Mouse (Mus musculus): ENCODE results near the gene Tacc2. TPM values are rescaled to one million over a fixed set of nuclear protein-coding genes. Genes with fewer than 3 reads are reported as not detected.

Gene Tacc2
- polyA plus RNA-seq, 1 experiment from 2014 or later: 17.3 TPM

DNA sequence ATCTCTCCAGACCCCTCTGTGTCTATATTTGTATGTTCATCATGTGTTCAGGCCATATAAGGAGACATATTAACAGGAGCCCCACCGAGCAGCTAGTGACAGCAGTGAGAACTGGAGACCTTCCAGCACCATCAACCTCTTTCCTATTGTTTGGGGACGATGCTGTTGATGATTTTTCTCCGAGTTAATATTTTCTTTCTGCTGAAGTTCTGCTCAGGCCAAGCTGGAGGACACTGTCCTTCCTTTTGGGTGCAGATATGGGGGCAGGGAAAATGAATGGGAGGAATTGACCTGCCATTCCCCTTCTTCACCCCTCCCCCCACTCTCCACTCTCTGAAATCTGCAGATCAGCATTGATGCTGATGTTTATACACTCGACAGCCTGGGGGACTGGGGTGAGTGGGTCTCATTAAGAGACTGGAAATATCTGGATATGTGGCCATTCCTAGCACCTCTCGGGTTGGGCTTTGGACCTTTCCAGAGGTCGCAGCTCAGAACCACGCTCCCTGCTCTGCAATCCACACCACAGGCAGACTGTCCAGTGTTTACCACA, 91.6 kb downstream of the Tacc2 start:
- Histone ChIP-seq H3K4me1 (replicated peaks; ENCODE audit: control insufficient read depth, insufficient read depth, low read length) (peaks cover 21% of the 10 kb centered on the region), H3K9me3 (ENCODE audit: control insufficient read depth, low read length) (peaks cover 3% of the 10 kb centered on the region; the same call in 1 of the 2 replicates), H3K27ac (ENCODE audit: low read depth, low read length) (0 out of 2 replicates have a peak overlapping the region, but pooled peaks have one; percentile 41), H3K4me3 (ENCODE audit: low read depth, low read length) (no peak overlapping the region), H3K4me2 (no peak overlapping the region), H3K27me3 (replicated peaks; ENCODE audit: control insufficient read depth, insufficient read depth, low read length) (no peaks in the 10 kb centered on the region), H3K9ac (ENCODE audit: low read depth, low read length) (no peak overlapping the region), H3K36me3 (ENCODE audit: control insufficient read depth, insufficient read depth, low read length) (no peaks in the 10 kb centered on the region; the same call in 1 of the 2 replicates)
- ATAC-seq (replicated peaks; ENCODE audit: low FRiP score) (0 out of 2 replicates have a peak, but pooled peaks have one; percentile 6), DNase-seq (ENCODE audit: low spot score) (no peak)
- 52% methylated on average over 7 of the region's 7 CpGs for WGBS

DNA sequence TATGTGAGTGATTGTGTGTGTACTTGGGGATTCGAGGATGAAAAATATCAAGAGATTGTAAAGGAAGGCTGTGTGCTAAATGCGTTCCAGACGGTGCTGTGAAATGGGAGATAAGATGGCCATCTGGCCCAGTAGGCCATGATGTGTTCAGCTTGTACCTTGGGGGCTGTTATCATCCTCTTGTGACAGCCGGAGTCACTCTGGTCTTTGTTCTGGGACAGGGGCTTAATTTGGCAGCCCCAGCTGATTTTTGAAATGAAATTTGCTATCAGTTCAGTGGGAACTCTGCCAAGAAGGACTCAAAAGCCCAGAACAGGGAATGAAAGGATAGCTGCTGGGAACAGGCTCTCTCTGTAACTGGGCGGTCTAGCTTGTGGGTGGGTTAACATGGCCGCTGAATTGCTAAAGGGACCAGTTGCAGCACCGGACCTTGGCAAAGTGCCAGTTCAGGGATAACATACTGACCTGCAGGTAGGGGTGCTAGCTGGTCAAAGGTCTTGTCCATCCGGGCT, 92.2 kb downstream of the Tacc2 start:
- DNase-seq (ENCODE audit: low spot score): no peak
- Histone ChIP-seq H3K27me3 (replicated peaks; ENCODE audit: control insufficient read depth, insufficient read depth, low read length) (no peaks in the 10 kb centered on the region), H3K36me3 (ENCODE audit: control insufficient read depth, insufficient read depth, low read length) (no peaks in the 10 kb centered on the region; the same call in 1 of the 2 replicates), H3K4me1 (replicated peaks; ENCODE audit: control insufficient read depth, insufficient read depth, low read length) (peaks cover 22% of the 10 kb centered on the region), H3K9me3 (ENCODE audit: control insufficient read depth, low read length) (peaks cover 2% of the 10 kb centered on the region; the same call in 1 of the 2 replicates), H3K9ac (ENCODE audit: low read depth, low read length) (no peak overlapping the region), H3K27ac (ENCODE audit: low read depth, low read length) (peak overlapping the region; percentile 41; the same call in 1 of the 2 replicates), H3K4me2 (no peak overlapping the region), H3K4me3 (ENCODE audit: low read depth, low read length) (no peak overlapping the region)
- 39% methylated on average over 8 of the region's 8 CpGs for WGBS
- 0 out of 2 replicates have a peak, but pooled peaks have one; percentile 22 for ATAC-seq (replicated peaks; ENCODE audit: low FRiP score)

DNA sequence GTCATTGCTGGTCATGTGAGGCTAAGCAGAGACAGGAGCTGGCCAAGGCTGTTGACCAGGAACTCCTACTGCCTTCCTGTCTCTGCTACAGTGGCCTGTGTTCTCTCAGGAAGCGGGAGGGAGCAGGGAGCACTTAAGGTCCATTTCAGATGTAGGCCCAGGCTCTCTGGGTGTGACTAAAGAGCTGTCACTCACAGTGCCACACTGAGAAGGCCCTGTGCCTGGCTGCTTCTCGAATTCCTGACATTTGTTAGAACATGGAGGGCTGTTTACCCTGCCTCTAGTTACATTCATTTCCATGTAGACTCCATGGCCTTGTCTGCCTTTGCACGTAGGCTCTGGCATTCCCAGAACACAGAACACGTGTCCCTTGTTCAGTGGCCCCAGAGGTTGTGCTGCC, 93.1 kb downstream of the Tacc2 start:
- Histone ChIP-seq H3K4me1 (replicated peaks; ENCODE audit: control insufficient read depth, insufficient read depth, low read length) (peaks cover 22% of the 10 kb centered on the region), H3K27me3 (replicated peaks; ENCODE audit: control insufficient read depth, insufficient read depth, low read length) (no peaks in the 10 kb centered on the region), H3K9me3 (ENCODE audit: control insufficient read depth, low read length) (no peaks in the 10 kb centered on the region; the same call in 1 of the 2 replicates), H3K27ac (ENCODE audit: low read depth, low read length) (peak overlapping the region; percentile 7; the same call in 1 of the 2 replicates), H3K9ac (ENCODE audit: low read depth, low read length) (no peak overlapping the region), H3K4me2 (no peak overlapping the region), H3K4me3 (ENCODE audit: low read depth, low read length) (no peak overlapping the region), H3K36me3 (ENCODE audit: control insufficient read depth, insufficient read depth, low read length) (no peaks in the 10 kb centered on the region; the same call in 1 of the 2 replicates)
- no peak for DNase-seq (ENCODE audit: low spot score)
- 71% methylated on average over 4 of the region's 4 CpGs for WGBS
- no peak for ATAC-seq (replicated peaks; ENCODE audit: low FRiP score)

DNA sequence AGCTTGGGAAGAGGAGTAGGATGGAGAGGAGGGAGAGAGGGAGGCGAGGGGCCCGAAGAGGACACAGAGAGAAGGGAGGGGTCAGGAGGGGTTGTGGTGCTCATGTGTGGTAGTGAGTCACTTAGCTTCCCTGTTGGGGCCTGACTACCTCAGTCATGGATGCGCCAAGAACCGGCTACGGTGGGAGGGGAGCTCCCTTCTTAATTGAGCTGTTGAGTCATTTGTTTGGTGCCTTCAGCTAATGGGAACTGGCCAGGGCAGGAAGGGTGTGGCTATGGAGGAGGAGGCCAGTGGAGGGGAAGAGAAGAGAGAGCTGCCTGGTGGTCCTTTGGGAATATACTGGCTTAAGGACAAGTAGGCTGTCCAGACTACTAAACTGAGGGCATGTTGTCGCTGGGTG, 94.1 kb downstream of the Tacc2 start:
- 61% methylated on average over 6 of the region's 6 CpGs for WGBS
- H3K27ac ChIP-seq (ENCODE audit: low read depth, low read length): no peak overlapping the region

DNA sequence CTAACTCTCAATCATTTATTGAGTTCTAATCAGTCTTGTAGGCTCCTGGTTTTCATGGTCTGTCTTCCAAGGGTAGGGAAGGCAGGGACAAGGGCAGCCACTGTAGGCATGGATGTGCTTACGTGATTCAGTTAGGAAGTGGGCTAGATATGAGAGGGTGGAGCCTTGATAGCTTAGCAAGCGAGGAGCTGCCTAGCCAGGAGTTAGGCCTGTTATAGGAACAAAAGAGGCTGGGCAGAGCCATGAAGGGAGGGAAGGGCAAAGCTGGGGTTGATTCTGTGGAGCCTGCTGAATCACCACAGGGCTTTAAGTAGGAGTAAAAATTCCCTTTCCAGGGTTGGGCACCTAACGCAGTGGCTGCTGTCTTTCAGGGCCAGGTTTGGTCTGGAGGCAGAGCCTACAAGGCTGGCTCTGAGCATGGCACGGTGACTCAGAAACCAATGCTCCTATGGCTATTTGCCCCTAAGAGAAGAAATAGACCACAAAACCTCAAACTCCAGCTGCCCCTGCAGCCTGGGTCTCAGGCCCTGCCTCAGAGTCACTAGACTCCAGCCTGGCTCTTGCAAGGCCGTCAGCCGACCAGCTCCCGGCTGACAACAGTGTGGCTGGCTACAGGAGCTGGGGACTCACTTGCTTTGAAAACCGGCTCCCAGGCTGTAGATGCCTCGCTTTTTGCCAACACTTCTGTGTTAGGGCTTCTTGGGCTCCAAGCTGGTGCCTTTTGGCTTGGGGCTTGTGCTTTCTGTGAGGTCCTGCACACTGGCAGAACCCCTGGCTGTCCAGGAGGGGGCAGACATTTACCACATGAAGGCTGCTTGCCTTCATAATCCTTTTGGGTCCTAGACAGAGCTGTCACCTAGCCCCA, 96.2 kb downstream of the Tacc2 start:
- no peaks in the 10 kb centered on the region; the same call in 1 of the 2 replicates for H3K36me3 ChIP-seq (ENCODE audit: control insufficient read depth, insufficient read depth, low read length)
- H3K4me3 ChIP-seq (ENCODE audit: low read depth, low read length): no peak overlapping the region
- no peaks in the 10 kb centered on the region for H3K9me3 ChIP-seq (ENCODE audit: control insufficient read depth, low read length)
- WGBS: 53% methylated on average over 9 of the region's 9 CpGs
- peaks cover 22% of the 10 kb centered on the region for H3K4me1 ChIP-seq (replicated peaks; ENCODE audit: control insufficient read depth, insufficient read depth, low read length)
- H3K4me2 ChIP-seq: no peak overlapping the region
- H3K27ac ChIP-seq (ENCODE audit: low read depth, low read length): no peak overlapping the region
- H3K9ac ChIP-seq (ENCODE audit: low read depth, low read length): no peak overlapping the region
- DNase-seq (ENCODE audit: low spot score) (no peak), ATAC-seq (replicated peaks; ENCODE audit: low FRiP score) (0 out of 2 replicates have a peak, but pooled peaks have one; percentile 40)
- no peaks in the 10 kb centered on the region for H3K27me3 ChIP-seq (replicated peaks; ENCODE audit: control insufficient read depth, insufficient read depth, low read length)

More for the DNA sequence above, 94.1 kb downstream of the Tacc2 start:
- Histone ChIP-seq H3K36me3 (ENCODE audit: control insufficient read depth, insufficient read depth, low read length) (no peaks in the 10 kb centered on the region; the same call in 1 of the 2 replicates), H3K4me1 (replicated peaks; ENCODE audit: control insufficient read depth, insufficient read depth, low read length) (peaks cover 22% of the 10 kb centered on the region), H3K27me3 (replicated peaks; ENCODE audit: control insufficient read depth, insufficient read depth, low read length) (no peaks in the 10 kb centered on the region), H3K9me3 (ENCODE audit: control insufficient read depth, low read length) (no peaks in the 10 kb centered on the region), H3K4me3 (ENCODE audit: low read depth, low read length) (no peak overlapping the region), H3K4me2 (no peak overlapping the region), H3K9ac (ENCODE audit: low read depth, low read length) (no peak overlapping the region)
- ATAC-seq (replicated peaks; ENCODE audit: low FRiP score) (no peak), DNase-seq (ENCODE audit: low spot score) (no peak)

DNA sequence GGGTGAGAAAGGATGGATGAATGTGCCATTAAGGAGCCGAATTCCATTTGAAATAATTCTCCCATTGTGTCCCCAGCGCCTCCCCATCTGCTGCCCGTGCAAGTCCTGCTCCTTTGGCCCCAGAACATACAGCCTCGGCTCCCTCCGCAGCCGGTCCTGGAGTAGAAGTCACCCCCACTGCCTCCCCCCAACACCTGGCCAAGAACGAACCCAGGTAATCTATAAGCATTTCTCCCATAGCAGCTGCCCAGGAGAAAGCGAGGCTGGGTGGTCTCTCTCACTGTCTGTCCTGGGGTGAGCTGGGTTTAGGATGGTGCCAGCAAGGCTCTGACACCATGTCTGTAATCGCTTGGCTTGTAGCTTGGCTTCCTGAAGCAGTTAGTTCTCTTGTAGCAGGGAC, 97.3 kb downstream of the Tacc2 start:
- DNase-seq (ENCODE audit: low spot score) (no peak), ATAC-seq (replicated peaks; ENCODE audit: low FRiP score) (no peak)
- H3K9ac ChIP-seq (ENCODE audit: low read depth, low read length): no peak overlapping the region
- no peaks in the 10 kb centered on the region; the same call in 1 of the 2 replicates for H3K36me3 ChIP-seq (ENCODE audit: control insufficient read depth, insufficient read depth, low read length)
- H3K4me1 ChIP-seq (replicated peaks; ENCODE audit: control insufficient read depth, insufficient read depth, low read length): peaks cover 14% of the 10 kb centered on the region
- 90% methylated on average over 9 of the region's 9 CpGs for WGBS
- no peaks in the 10 kb centered on the region for H3K9me3 ChIP-seq (ENCODE audit: control insufficient read depth, low read length)
- no peak overlapping the region for H3K27ac ChIP-seq (ENCODE audit: low read depth, low read length)
- no peak overlapping the region for H3K4me2 ChIP-seq
- H3K4me3 ChIP-seq (ENCODE audit: low read depth, low read length): no peak overlapping the region
- no peaks in the 10 kb centered on the region for H3K27me3 ChIP-seq (replicated peaks; ENCODE audit: control insufficient read depth, insufficient read depth, low read length)

DNA sequence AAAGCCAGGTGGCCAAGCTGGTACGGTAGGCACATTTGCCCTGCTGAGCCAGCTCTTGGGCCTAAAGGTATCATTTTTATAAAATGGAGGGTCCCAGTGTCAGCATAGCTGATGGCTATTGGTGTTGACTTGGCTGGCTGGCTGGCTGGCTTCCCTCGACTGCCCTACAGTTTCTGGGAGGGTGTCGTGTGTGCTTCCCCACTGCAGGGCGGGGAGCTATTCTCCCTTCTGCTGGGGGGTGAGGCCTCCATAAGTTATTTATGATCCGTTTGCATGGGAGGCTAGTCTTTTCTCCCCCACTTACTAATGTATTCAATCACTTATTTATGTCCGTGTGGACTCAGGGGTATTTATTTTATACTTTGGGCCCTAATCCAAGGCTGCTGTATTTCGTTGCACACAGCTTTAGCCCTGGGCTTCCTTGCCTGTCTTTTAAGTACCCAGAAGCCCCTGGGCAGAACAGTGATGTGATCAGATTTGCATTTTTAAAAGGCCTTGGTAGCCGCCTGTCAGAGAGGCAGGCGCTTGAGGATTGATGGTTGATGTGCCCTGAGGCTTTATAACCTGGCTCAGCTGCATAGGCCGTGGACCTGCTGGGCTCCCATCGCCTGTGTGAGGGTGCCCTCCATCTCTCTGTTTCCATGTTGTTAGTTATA, 99.8 kb downstream of the Tacc2 start:
- Histone ChIP-seq H3K4me3 (ENCODE audit: low read depth, low read length) (no peak overlapping the region), H3K9ac (ENCODE audit: low read depth, low read length) (no peak overlapping the region), H3K4me1 (replicated peaks; ENCODE audit: control insufficient read depth, insufficient read depth, low read length) (peaks cover 4% of the 10 kb centered on the region; the same call in 1 of the 2 replicates), H3K27ac (ENCODE audit: low read depth, low read length) (no peak overlapping the region), H3K9me3 (ENCODE audit: control insufficient read depth, low read length) (no peaks in the 10 kb centered on the region), H3K27me3 (replicated peaks; ENCODE audit: control insufficient read depth, insufficient read depth, low read length) (no peaks in the 10 kb centered on the region), H3K4me2 (no peak overlapping the region), H3K36me3 (ENCODE audit: control insufficient read depth, insufficient read depth, low read length) (no peaks in the 10 kb centered on the region; the same call in 1 of the 2 replicates)
- 88% methylated on average over 11 of the region's 11 CpGs for WGBS
- ATAC-seq (replicated peaks; ENCODE audit: low FRiP score) (no peak), DNase-seq (ENCODE audit: low spot score) (no peak)

DNA sequence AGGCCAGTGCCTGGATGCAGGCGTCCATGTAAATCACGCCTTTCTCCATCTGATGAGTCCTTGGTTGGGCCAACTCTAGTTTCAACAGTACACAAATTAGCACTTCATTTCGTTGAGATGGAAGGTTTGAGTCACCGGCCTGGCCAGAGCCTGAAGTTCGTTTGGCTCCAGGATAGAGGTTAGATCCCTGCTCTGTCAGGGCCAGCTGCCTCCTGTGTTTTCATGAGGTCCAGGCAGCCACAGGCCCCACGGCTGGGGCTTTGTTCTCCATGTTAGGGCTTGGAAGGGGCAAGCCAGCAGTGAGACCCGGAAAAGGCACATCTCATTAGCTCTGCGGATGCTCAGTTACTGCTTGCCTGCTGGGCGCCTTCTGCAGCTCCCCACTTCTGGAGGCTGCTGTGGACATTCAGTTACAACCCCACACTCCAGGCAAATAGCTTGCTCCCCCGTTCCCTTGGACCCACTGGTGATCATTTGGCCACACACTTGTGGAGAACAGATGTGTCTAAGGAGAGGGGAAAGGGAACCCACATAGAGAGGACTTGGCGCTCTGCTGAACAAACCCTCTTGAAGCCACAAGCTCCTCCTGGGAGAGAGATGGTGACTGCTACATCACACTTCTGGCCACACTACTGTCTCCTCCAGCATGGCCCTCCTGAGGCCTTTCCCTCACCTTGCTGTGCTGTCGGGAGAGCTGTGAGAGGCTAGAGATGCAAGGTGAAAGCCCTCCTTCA, 100.5 kb downstream of the Tacc2 start:
- no peak overlapping the region for H3K4me2 ChIP-seq
- no peak overlapping the region for H3K4me3 ChIP-seq (ENCODE audit: low read depth, low read length)
- no peaks in the 10 kb centered on the region; the same call in 1 of the 2 replicates for H3K36me3 ChIP-seq (ENCODE audit: control insufficient read depth, insufficient read depth, low read length)
- DNase-seq (ENCODE audit: low spot score): no peak
- ATAC-seq (replicated peaks; ENCODE audit: low FRiP score): no peak
- no peak overlapping the region for H3K27ac ChIP-seq (ENCODE audit: low read depth, low read length)
- H3K4me1 ChIP-seq (replicated peaks; ENCODE audit: control insufficient read depth, insufficient read depth, low read length): peaks cover 4% of the 10 kb centered on the region; the same call in 1 of the 2 replicates
- H3K9me3 ChIP-seq (ENCODE audit: control insufficient read depth, low read length): no peaks in the 10 kb centered on the region
- no peaks in the 10 kb centered on the region for H3K27me3 ChIP-seq (replicated peaks; ENCODE audit: control insufficient read depth, insufficient read depth, low read length)
- no peak overlapping the region for H3K9ac ChIP-seq (ENCODE audit: low read depth, low read length)
- 89% methylated on average over 12 of the region's 12 CpGs for whole genome bisulfite sequencing
